Mouse (Mus musculus) heart, adult 11 months (tissue): ENCODE measurements around the gene Ppp2r5d.

Source experiments
- DNase-seq: peaks from one replicate; pipeline ENCODE4 v3.0.0; 2022

Gene Ppp2r5d

GRCm38 (mm10) chr17:46704887-46705835 is at the start of gene Ppp2r5d:
Gene Ppp2r5d, minus strand, starts transcription at chr17:46705111.
- DNase-seq: peak; percentile 100

- peak; percentile 100 for DNase-seq
Observed at GRCm38 (mm10) chr17:46751794-46752556, 47.1 kb upstream of the Ppp2r5d start, which contains the start of gene Cnpy3. Gene Cnpy3, minus strand, starts transcription at chr17:46752214.

DNA sequence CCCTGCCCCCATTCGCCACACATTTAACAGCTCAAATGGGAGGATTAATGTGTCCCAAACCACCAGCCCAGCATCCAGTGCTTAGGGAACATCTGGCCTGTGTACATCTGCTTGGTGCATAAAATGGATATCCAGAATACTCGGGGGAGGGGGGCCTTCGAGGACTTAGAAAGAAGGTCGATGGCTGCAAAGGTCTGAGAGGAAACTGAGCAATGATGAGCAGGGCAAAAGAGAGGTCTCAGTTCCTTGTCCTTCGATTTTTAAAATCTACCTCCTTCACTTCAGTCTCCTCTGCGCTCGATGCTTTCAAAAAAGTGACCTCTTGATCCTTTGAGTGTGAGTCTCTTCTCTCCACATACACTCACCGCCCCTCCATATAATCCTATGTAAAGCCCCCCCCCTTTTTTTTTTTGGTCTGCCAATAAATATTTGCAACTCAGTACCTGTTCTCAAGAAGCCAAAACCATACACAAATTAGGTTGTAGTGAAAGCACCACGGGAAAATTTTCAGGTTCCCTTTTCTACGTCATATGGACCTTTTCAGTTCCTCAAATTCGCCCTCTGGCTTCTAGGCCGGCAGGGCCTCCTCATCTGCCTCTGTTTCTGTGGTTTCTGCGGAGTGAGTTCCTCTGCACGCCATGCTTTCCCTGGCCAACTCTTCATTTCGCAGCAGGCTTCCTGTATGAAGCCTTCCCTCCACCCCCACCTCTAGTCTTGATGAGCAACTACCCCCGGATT is 46.3 kb upstream of the Ppp2r5d start:
- no peak for DNase-seq

- DNase-seq: no peak
Observed at GRCm38 (mm10) chr17:46750580-46750979, 45.7 kb upstream of the Ppp2r5d start.

- no peak for DNase-seq
Observed at GRCm38 (mm10) chr17:46749282-46749681, 44.4 kb upstream of the Ppp2r5d start.

DNA sequence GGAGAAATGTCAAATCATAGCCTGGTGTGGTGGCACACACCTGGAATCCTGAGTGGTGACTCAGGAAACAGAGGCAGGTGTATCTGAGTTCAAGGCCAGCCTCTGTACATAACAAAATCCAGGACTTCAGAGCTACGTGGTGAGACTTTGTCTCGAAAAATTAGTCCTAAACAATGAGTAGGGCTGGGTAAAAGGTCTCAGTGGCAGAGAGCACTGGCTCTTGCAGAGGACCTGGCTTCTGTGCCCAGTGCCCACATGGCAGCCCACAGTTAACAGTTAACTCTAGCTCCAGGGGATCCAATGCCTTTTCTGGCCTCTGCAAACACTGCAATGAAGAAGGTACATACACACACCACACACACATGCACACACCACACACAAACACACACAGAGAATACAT is 42.9 kb upstream of the Ppp2r5d start:
- no peak for DNase-seq

GRCm38 (mm10) chr17:46747234-46747633 is 42.3 kb upstream of the Ppp2r5d start:
- peak; percentile 92 for DNase-seq

- no peak for DNase-seq
Observed at GRCm38 (mm10) chr17:46745506-46745905, 40.6 kb upstream of the Ppp2r5d start.

DNA sequence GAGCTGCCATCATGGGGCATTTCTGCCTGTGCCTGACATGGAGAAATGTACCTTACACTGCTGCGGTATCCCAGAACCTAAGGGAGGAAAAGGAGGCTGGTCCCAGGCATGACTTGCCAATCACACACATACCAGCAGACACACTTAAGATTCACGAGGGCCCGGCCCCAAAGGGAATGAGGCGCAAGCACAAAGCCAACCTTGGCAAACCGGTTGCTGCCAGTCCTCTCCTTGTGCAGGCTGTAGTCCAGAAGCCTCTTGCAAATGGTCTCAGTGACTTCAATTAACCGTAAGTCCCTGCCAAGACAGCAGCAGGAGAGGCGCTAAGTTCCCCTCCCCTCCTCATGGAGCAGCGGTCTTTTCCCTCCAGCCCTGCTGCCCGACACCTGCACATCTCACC is 38.1 kb upstream of the Ppp2r5d start:
- DNase-seq: no peak

DNA sequence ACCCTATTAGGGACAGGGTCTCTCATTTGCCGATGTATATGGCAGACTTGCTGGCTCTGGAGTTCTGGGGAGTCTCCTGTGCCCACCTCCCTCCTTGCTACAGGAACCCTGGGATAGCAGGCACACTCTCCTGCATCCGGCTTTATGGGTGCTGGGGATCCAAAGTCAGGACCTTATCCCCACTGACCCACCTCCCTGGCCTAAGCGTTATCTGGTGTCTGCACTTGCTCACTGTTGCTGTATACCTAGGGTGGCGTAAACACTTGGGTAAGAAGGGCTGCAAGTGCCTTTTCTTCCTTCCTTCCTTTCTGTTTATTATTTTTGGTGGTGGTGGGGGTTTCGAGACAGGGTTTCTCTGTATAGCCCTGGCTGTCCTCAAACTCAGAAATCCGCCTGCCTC is 36.4 kb upstream of the Ppp2r5d start:
- DNase-seq: no peak

GRCm38 (mm10) chr17:46736160-46736559 is 31.2 kb upstream of the Ppp2r5d start:
- no peak for DNase-seq

DNA sequence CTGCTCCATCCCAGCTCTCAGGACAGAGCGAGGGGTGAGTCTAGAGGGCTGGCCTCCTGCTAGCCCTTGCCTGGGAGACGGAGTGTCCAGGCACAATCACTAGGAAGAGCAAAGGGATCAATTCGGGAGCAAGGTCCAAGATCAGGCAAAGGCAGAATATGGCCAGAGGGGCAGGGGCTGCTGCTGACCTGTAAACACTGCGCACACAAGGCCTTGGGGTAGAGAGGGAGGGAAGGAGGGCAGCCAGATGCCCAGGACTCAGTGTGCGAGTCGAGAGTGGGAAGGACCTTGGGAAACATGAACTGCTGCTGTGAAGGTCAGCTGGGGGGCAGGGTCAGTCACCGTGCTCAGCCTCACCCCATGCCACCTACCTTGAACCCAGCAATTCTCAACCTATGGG is 30.4 kb upstream of the Ppp2r5d start:
- no peak for DNase-seq

DNA sequence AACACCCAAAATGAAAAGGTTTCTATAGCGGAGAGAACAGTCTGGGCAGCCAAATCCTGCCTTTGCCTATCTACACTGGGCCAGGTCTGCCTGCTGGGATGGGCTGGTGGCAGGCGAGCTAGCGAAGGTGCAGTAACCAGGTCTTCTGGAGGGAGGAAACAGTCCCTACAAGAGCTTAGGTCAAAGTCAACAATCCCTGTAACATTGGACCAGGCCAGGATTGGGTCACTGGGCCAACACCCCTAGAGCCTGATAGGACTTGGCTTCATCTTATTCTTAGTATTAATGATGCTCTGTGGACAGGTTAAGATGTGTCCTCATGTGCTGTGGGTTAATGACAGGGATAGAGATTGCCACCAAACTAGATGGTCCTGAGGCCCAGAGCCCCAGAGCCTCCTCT is 29.1 kb upstream of the Ppp2r5d start:
- no peak for DNase-seq

DNA sequence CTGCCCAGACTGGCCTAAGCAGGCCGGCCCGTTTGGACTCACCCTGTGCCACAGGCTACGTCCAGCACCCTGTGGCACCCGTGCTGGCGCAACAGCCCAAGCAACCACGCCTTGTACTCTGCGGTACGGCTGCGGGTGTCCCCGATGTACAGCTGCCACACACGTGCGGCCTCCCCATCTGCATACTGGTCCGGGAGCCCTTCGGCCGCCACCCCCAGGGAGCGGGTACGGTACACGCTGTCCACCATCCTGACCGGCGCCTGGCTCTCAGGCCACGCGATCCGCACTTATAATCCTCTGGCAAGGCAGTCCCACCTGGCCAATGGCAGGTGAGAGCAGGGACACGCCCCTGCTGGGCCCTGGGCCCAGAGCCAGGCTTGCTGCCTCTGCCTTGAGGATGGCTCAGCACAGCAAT is 24.0 kb upstream of the Ppp2r5d start, which contains the start of gene Gnmt:
TSS of gene Gnmt (minus strand) at position 265 of the 415 bp plus-strand sequence.
- DNase-seq: peak; percentile 94

GRCm38 (mm10) chr17:46728496-46728895 is 23.6 kb upstream of the Ppp2r5d start:
- DNase-seq: no peak

GRCm38 (mm10) chr17:46728021-46728420 is 23.1 kb upstream of the Ppp2r5d start:
- DNase-seq: no peak

GRCm38 (mm10) chr17:46727271-46727670 is 22.4 kb upstream of the Ppp2r5d start:
- DNase-seq: no peak

GRCm38 (mm10) chr17:46725731-46726645 is 21.1 kb upstream of the Ppp2r5d start:
- no peak for DNase-seq

DNA sequence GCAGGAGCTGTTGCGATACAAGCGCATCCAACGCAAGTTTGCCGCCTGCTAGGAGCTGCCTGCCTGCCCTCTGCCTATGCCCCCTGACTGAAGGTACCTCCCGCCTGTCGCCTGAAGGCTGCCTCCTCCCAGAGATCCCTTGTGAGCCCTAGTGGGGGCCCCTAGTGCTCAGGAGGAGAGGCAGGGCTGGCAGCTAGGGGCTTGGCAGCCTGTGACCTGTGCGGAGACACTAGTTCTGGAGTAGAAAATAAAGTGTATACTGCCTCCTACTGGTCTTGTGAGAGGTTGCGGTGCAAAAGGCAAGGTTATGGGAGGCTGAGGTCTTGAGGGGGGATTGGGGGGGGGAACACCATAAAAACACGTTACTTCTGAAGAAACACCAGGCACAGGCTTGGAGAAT is 20.4 kb upstream of the Ppp2r5d start:
- peak; percentile 90 for DNase-seq

- DNase-seq: peak; percentile 89
Observed at GRCm38 (mm10) chr17:46724477-46725084, 19.7 kb upstream of the Ppp2r5d start.

- peak; percentile 77 for DNase-seq
Observed at GRCm38 (mm10) chr17:46721077-46721476, 16.2 kb upstream of the Ppp2r5d start.
